Mouse (Mus musculus): ENCODE results near the gene Dnajb1.

The Dnajb1 gene

DNA sequence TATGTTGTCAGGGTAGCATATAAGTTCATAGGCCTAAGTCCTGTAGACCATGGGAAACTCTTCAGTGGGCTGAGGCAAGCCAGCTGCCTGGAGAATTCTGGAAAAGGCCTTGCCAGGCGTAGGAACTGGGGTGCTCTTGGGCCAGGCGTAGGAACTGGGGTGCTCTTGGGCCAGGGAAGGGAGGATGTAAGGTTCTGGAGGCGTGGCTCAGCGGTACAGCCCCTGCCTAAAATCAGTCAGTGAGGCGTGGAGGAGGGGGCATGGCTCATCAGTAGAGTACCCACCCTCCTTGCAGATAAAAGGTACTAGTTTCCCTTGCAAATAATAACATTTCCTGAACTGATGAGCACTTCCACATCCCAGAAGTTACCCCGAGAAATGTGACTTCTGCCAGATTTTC lies 46.7 kb downstream of the Dnajb1 start:
- no peak for DNase-seq (ENCODE audit: low read depth, low spot score)

GRCm38 (mm10) chr8:83656043-83656442 lies 48.0 kb downstream of the Dnajb1 start:
- no peak for DNase-seq (ENCODE audit: low read depth, low spot score)

- DNase-seq (ENCODE audit: low read depth, low spot score), result no peak
Measured at GRCm38 (mm10) chr8:83656484-83657246, 48.7 kb downstream of the Dnajb1 start.

DNA sequence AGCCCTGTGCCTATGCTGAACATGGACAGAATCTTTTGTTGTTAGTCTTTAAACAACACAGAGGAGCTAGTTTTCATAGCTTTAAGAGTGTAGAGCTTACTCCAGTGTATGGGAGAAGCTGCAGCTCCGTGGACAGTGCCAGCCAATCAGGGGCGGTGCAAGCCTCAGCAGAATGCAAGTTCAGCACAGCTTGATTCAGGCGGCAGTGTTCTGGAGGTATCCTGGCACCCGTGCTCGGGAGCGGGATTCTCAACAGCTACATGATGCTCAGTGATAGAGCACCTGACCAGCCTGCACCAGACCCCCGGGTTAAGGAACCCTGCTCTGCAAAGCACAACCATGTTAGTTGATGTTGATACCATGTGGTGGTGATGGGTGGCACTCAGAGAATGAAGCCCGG lies 52.6 kb downstream of the Dnajb1 start:
- no peak for DNase-seq (ENCODE audit: low read depth, low spot score)

DNA sequence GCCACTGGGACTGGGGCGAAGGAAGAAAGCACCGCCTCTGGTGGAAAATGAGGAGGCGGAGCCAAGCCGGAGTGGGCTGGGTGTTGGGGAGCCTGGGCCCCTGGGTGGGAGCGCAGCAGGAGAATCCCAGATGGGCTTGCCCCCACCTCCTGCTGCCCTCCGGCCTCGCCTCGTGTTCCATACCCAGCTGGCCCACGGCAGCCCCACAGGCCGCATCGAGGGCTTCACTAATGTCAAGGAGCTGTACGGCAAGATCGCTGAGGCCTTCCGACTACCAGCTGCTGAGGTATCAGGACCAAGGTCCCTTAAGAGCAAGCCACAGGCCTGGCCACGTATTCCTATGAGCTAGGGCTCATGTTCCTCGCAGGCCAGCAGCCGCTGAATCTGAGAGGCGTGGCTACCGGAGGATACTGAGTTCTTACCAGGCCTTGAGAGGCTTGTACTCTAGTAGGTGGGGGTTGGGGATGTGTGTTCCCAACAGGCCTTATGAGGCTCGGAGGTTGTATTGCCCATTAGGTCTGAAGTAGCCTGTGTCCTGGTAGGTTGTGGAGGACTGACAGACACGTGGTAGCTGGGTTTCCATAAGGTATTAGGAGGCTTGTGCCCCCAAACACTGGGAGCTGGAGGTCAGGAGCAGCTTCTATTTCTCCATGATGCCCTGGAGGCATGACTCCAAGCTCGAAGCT lies 53.1 kb downstream of the Dnajb1 start:
- no peak for DNase-seq (ENCODE audit: low read depth, low spot score)
